8 mouse cellular contexts compared by ENCODE assay signal in genomic region chr12:69790530-69791505, GRCm38 (mm10). TPM values are rescaled to one million over a fixed set of nuclear protein-coding genes. Genes with fewer than 3 reads are reported as not detected.
DNase-seq lines count a peak whose midpoint lies in the region; ATAC-seq lines count a peak whose summit lies in the region.

Cdkl1 (minus strand) TSS chr12:69791267.

- peaks cover 5% of the 10 kb centered on the region; the same call in 1 of the 2 replicates for H3K27me3 ChIP-seq in hindbrain, embryonic 13.5 days

- H3K9me3 ChIP-seq in hindbrain, embryonic 13.5 days, result no peaks in the 10 kb centered on the region

- H3K36me3 ChIP-seq in hindbrain, embryonic 13.5 days, result no peaks in the 10 kb centered on the region

- peaks cover 18% of the 10 kb centered on the region for H3K4me1 ChIP-seq in hindbrain, embryonic 13.5 days (replicated peaks)

- peak; percentile 72 for DNase-seq in ZHBTc4 (ENCODE audit: low read depth, low spot score)
- DNase-seq in cerebellum, postnatal 36 days, result peak; percentile 66 to 69
- peak; percentile 74 to 75 for DNase-seq in frontal cortex, postnatal 36 days (ENCODE audit: low spot score in 2 of 2)
- DNase-seq in layer of hippocampus, postnatal 36 days, result peak; percentile 74 to 75
- DNase-seq in lung, postnatal 14 days, result peak; percentile 58
- peak; percentile 75 for DNase-seq in ovary, postnatal 36 days (ENCODE audit: low spot score)
- peak; percentile 72 for DNase-seq in thymus, postnatal 14 days

- ATAC-seq in hindbrain, embryonic 13.5 days (ENCODE audit: low FRiP score), result peak; percentile 87

- peak within 1 kb of the TSS; percentile 62 for H3K4me3 ChIP-seq in hindbrain, embryonic 13.5 days

- 2% methylated on average over 45 of the region's 45 CpGs for WGBS in hindbrain, embryonic 13.5 days

- peak within 1 kb of the TSS; percentile 83 for H3K9ac ChIP-seq in hindbrain, embryonic 13.5 days

- H3K27ac ChIP-seq in hindbrain, embryonic 13.5 days, result peak within 1 kb of the TSS; percentile 30

- H3K4me2 ChIP-seq in hindbrain, embryonic 13.5 days, result peak within 1 kb of the TSS; percentile 99

RNA-seq across cellular contexts. Expression of gene Cdkl1, which starts in this region (rescaled TPM):
- polyA plus RNA-seq in hindbrain, embryonic 13.5 days (2015; fragmentation: Nextera tagmentation; extraction: Ambion mirVana), result 4.2 and 4.6 TPM in 2 replicates
- 10 to 100 TPM; 19.9 to 20.3 TPM for total RNA-seq in layer of hippocampus, postnatal 36 days (2021)

Comparison
In these comparisons a context has a peak if more than half of its experiments do, and no peak if none do; other contexts are left out.
1. Peak in every context shown above with its lines: DNase-seq, ATAC-seq, H3K4me3 ChIP-seq and H3K27ac ChIP-seq.